Mouse (Mus musculus) liver, adult 2 months (tissue): ENCODE measurements around the gene Dock9. TPM values are rescaled to one million over a fixed set of nuclear protein-coding genes. Genes with fewer than 3 reads are reported as not detected.

ENCODE experiments used
- DNase-seq: peaks from one replicate; pipeline ENCODE4 v3.0.0-alpha.2; 2011; ENCODE audit warnings: low read depth, low spot score; ENCODE audit errors: extremely low read depth
- H3K27ac ChIP-seq: fragments of 200-500 bp; replicated peaks from 2 replicates; pipeline ENCODE4 v1.5.1; 2012; ENCODE audit warnings: low read depth, mild to moderate bottlenecking, control low read depth, inconsistent platforms, low read length; ENCODE audit not compliant: insufficient read depth
- H3K27me3 ChIP-seq: fragments of 200-500 bp; 2 replicates; pipeline ENCODE4 v1.6.1; 2012; ENCODE audit warnings: mild to moderate bottlenecking, moderate library complexity, low read length, inconsistent platforms; ENCODE audit not compliant: control insufficient read depth, insufficient read depth
- H3K36me3 ChIP-seq: fragments of 200-500 bp; 2 replicates; pipeline ENCODE4 v1.6.1; 2012; ENCODE audit warnings: low read length, inconsistent platforms; ENCODE audit not compliant: control insufficient read depth, insufficient read depth
- H3K4me1 ChIP-seq: fragments of 200-500 bp; 2 replicates; pipeline ENCODE4 v1.6.1; 2011; ENCODE audit warnings: low read length; ENCODE audit not compliant: control insufficient read depth, insufficient read depth
- H3K4me3 ChIP-seq: fragments of 200-500 bp; 2 replicates; pipeline ENCODE4 v1.5.1; 2011; ENCODE audit warnings: low read depth, mild to moderate bottlenecking, control low read depth, low read length, moderate library complexity; ENCODE audit not compliant: insufficient read depth
- H3K79me2 ChIP-seq: fragments of 200-500 bp; 2 replicates; pipeline ENCODE4 v1.6.1; 2012; ENCODE audit warnings: inconsistent platforms, mild to moderate bottlenecking, low read length, moderate library complexity; ENCODE audit not compliant: control insufficient read depth, insufficient read depth
- H3K9ac ChIP-seq: fragments of 200-500 bp; 2 replicates; pipeline ENCODE4 v1.6.1; 2012; ENCODE audit warnings: low read depth, mild to moderate bottlenecking, control low read depth, inconsistent platforms, low read length
- CTCF ChIP-seq: fragments of 200-500 bp; IDR thresholded peaks from 2 replicates; pipeline ENCODE4 v1.5.1; 2011; ENCODE audit warnings: low read depth, low read length, control low read depth
- POLR2A ChIP-seq: fragments of 200-500 bp; IDR thresholded peaks from 2 replicates; pipeline ENCODE4 v1.6.1; 2011; ENCODE audit warnings: low read length, control low read depth; ENCODE audit not compliant: insufficient read depth; ENCODE audit errors: extremely low read depth
- WGBS: fragments of 180-500 bp; shearing (Covaris S2); methylation state at CpG from one replicate; pipeline ENCODE4 v1.1.7; 2018; 5-methylcytosine and 5-hydroxymethylcytosine counted together
- polyA plus RNA-seq: library from polyadenylated mRNA; depleted of rRNA; stranded (reverse); fragments of >200 nt; gene quantifications from 2 replicates; pipeline ENCODE4 v1.2.3, GENCODE M21; 2012
- total RNA-seq: library from RNA; depleted of rRNA; stranded (reverse); fragments of >200 nt; gene quantifications from 2 replicates; pipeline ENCODE4 v1.2.3, GENCODE M21; 2014

Dock9 gene
- total and polyA plus RNA-seq, 2 experiments: 3.8 to 11.4 TPM

DNA sequence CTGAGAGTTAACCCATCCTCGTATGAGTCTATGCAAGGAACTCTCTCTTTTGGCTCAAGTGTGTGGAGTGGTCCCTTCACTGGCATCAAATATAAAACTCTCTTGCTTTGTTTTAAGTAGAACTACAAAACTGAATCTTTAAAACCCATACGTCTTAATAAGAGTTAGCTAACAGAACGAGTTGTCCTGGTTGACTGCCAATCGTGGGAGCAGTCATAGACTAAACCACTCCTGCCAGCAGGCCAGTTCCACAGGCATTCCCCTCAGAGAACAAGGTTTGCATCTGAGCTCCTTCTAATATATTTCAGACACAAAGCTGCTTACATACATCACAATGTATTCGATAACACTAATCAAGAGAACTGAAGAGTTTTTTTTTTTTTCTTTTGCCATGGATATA lies 203.0 kb downstream of the Dock9 start:
- TF ChIP-seq CTCF (no peak), POLR2A (no peak)
- H3K79me2 ChIP-seq: no peaks in the 10 kb centered on the region
- 90% methylated on average over 5 of the region's 5 CpGs for WGBS
- H3K4me1 ChIP-seq: no peaks in the 10 kb centered on the region; the same call in 1 of the 2 replicates
- no peak overlapping the region for H3K4me3 ChIP-seq
- no peaks in the 10 kb centered on the region; the same call in 1 of the 2 replicates for H3K36me3 ChIP-seq
- H3K27me3 ChIP-seq: no peaks in the 10 kb centered on the region
- no peak overlapping the region for H3K27ac ChIP-seq
- no peak for DNase-seq
- H3K9ac ChIP-seq: no peak overlapping the region

DNA sequence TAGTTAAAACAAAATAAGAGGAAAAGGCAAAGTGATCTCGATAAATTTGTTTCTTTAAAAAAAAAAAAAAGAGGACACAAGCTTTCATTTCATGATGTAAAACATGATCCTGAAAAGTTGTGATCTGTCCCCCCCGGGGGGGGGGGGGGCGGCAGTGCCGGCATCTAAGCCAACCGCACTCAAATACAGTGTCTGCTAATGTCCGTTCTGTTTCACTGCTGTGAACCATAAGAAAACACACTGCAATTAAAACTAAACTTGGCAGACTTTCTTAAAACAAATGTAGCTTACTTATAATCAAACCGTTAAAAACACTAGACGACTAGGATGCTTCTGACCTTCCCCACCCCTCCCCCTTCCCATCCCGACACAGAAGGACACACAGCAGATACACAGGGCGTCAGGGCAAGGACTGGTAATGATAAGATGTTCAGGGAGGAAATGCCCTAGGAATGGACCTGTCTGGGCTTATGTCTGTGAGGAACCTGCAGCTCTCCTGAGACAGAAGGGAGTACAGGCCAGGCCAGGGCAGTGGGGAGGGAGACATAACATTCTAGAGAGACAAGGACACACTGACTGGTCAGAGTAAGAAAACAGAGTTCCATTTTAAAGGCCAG lies 204.2 kb downstream of the Dock9 start:
- no peak for TF ChIP-seq POLR2A
- no peak for TF ChIP-seq CTCF
- Histone ChIP-seq H3K4me1 (no peaks in the 10 kb centered on the region; the same call in 1 of the 2 replicates), H3K9ac (no peak overlapping the region), H3K4me3 (no peak overlapping the region), H3K36me3 (no peaks in the 10 kb centered on the region; the same call in 1 of the 2 replicates), H3K27ac (no peak overlapping the region; the same call in 1 of the 2 replicates), H3K27me3 (no peaks in the 10 kb centered on the region), H3K79me2 (no peaks in the 10 kb centered on the region)
- peak; percentile 35 for DNase-seq
- WGBS: 73% methylated on average over 10 of the region's 10 CpGs

DNA sequence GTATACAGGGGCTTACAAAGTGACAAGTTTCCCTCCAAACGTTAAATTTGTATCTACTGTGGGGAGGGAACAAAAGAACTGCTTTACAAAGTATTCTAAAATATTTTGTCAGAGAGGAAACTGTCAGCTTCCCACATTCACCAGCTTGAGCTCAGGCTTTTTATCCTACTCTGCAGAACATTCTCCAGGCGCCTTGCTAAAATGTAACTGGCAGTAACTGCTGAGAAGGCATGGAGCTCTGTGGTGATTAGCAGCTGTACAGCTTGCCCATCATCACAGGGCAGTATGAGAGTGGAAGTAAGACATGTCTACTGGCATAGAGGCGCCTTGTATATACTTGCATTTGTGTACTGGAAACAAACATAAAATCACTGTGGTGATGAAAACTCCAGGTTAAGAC lies 204.7 kb downstream of the Dock9 start:
- TF ChIP-seq CTCF (no peak), POLR2A (no peak)
- WGBS: 57% methylated on average over 3 of the region's 3 CpGs
- H3K9ac ChIP-seq: no peak overlapping the region
- no peak overlapping the region for H3K4me3 ChIP-seq
- H3K27me3 ChIP-seq: no peaks in the 10 kb centered on the region
- H3K79me2 ChIP-seq: no peaks in the 10 kb centered on the region
- no peaks in the 10 kb centered on the region; the same call in 1 of the 2 replicates for H3K4me1 ChIP-seq
- H3K36me3 ChIP-seq: no peaks in the 10 kb centered on the region
- DNase-seq: no peak
- H3K27ac ChIP-seq: peak overlapping the region; percentile 56; the same call in 1 of the 2 replicates

DNA sequence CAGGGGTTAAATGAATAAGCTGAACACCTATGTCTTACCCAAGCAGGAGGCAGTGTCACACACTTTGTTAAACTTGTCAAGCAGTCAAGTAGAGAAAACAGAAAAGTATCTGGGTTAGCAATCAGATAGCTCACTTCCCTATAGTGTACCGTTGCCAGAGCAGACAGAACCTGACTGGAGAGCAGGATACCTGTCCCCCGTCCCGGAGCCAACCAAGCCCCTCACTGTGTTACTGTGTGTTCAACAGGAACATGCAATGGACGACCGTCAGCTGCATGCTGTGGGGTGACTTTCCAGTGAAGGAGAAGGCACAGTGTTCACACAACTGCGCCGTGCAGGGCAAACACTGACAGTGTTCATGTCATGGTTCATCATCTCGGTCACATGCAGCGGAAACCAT lies 205.3 kb downstream of the Dock9 start:
- H3K36me3 ChIP-seq: no peaks in the 10 kb centered on the region
- no peak overlapping the region for H3K9ac ChIP-seq
- H3K4me1 ChIP-seq: no peaks in the 10 kb centered on the region; the same call in 1 of the 2 replicates
- H3K27me3 ChIP-seq: no peaks in the 10 kb centered on the region
- no peak for DNase-seq
- 80% methylated on average over 9 of the region's 9 CpGs for WGBS
- TF ChIP-seq POLR2A (no peak), CTCF (no peak)
- H3K27ac ChIP-seq: peak overlapping the region; percentile 66; the same call in 1 of the 2 replicates
- no peak overlapping the region for H3K4me3 ChIP-seq
- no peaks in the 10 kb centered on the region for H3K79me2 ChIP-seq

DNA sequence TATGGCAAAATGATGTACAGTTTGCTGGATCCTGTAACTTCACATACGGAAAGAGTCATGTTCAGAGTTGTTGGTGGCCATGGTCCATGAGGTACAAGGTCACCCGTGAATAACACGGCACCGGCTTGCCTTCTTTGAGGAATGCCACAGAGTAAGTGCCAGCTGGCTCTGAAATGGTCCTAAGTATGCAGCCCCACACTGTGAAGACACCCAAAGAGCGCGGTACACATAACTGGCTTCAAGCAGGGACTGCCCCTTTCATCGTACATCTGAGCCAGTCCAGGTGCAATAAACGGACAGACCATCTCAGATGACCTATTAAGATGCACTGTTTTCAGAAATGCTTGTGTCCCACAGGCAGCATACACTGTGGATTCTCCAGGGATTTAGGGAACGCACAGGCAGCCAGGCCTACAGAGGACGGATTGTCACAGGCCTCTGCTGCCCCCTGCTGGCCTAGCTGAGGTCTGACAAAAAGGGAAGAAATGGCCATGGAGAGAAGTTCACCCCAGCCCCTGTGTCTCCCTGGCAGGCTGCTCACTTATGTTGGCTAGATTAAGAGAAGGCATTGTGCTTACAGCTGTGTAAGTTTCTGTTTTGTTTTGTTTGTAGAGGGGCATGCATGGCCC lies 208.4 kb downstream of the Dock9 start:
- DNase-seq: peak; percentile 28
- H3K79me2 ChIP-seq: no peaks in the 10 kb centered on the region
- no peaks in the 10 kb centered on the region for H3K27me3 ChIP-seq
- H3K36me3 ChIP-seq: no peaks in the 10 kb centered on the region
- H3K27ac ChIP-seq: no peak overlapping the region
- H3K4me1 ChIP-seq: no peaks in the 10 kb centered on the region; the same call in 1 of the 2 replicates
- H3K9ac ChIP-seq: no peak overlapping the region
- H3K4me3 ChIP-seq: no peak overlapping the region
- 57% methylated on average over 10 of the region's 10 CpGs for WGBS
- TF ChIP-seq POLR2A: no peak
- TF ChIP-seq CTCF: peak; percentile 94

DNA sequence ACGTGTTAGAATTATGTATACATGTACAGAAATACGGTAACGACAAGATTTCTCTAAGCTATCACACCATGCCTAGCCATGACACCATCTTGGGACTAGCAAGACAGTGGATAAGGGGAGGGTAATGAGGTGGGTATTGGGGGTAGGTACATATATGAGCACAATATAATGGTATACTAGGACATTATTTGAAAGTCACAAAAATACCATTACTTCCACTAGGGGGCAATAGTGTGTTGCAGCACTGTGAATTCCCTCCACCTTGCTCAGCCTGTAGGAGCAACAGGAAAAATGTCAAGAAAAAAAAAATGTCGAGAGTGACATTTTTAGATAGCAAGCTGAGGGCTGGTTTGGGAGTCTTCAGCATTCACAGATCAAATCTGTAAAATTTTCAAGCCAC lies 209.2 kb downstream of the Dock9 start:
- peak; percentile 34 for DNase-seq
- no peak overlapping the region for H3K9ac ChIP-seq
- H3K4me3 ChIP-seq: no peak overlapping the region
- 72% methylated on average over 4 of the region's 4 CpGs for WGBS
- no peaks in the 10 kb centered on the region; the same call in 1 of the 2 replicates for H3K4me1 ChIP-seq
- no peaks in the 10 kb centered on the region for H3K79me2 ChIP-seq
- H3K36me3 ChIP-seq: no peaks in the 10 kb centered on the region
- no peak overlapping the region for H3K27ac ChIP-seq
- no peak for TF ChIP-seq POLR2A
- peak; percentile 38 for TF ChIP-seq CTCF
- H3K27me3 ChIP-seq: no peaks in the 10 kb centered on the region
